Mouse (Mus musculus) kidney, adult 8-10 months (tissue): ENCODE measurements around the gene 1110032A03Rik.

Source experiments
- DNase-seq, 2 experiments: peaks; one replicate each; pipeline ENCODE4 v3.0.0; 2022

Gene 1110032A03Rik

DNA sequence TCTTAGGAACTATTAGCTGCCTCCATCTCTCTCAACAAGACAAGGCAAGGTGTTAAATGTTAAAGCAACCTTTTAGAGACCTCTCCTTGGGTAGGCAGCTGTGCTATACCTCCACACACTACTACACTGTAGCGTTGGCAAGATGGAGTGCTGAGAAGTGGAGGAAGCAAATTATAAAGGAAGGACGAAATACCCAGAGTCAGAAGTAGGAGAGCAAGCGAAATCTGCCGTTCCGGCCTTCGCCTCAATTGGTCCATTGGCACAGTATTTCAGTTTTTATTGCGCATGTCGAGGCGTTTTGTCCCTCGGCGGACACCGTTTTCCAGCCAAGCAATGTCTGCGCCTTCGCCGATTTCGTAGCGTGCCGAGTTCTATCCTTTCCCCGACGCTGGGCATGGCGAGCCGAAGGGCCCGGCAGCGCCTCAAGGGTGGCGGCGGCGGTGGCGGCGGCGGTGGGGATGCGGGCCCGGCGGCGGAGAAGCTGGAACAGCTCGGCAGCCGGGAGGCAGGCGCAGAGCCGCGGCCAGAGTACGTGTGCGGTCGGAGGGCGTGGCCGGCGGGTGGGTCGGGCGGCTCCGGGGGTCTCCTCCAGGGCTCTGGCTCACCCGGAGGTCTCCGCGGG, at the start of gene 1110032A03Rik, which contains the start of gene Alg9:
1110032A03Rik (minus strand) TSS at position 530 of the 622 bp plus-strand sequence.
Alg9 (plus strand) TSS at position 29 of the 622 bp plus-strand sequence.
- peak; percentile 75 to 87 for DNase-seq

- DNase-seq: no peak
Measured at GRCm38 (mm10) chr9:50823779-50824453, 48.6 kb upstream of the 1110032A03Rik start.

GRCm38 (mm10) chr9:50822216-50822615, 46.9 kb upstream of the 1110032A03Rik start:
- no peak for DNase-seq

- DNase-seq: no peak
Measured at GRCm38 (mm10) chr9:50821651-50822050, 46.3 kb upstream of the 1110032A03Rik start.

GRCm38 (mm10) chr9:50819716-50820115, 44.4 kb upstream of the 1110032A03Rik start:
- no peak for DNase-seq

DNA sequence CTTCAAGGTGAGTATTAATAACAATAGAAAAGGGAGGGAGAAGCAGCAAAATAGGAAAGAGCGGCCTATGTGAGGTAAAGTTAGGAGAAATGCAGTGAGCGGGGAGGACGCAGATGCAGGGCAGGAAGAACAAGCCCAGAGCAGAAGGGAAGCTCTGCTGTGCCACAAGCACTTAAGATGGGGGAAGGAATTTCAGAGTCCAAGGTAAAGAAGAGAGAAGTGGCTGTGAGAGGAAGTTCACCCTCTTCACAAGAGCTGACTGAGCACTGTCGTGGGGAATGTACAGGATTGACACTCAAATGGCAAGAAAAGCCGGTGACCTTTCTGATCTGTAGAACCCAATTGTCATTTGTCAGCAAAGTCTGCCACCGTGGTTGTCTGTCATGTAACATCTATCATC, 42.7 kb upstream of the 1110032A03Rik start:
- no peak for DNase-seq

GRCm38 (mm10) chr9:50816512-50816911, 41.2 kb upstream of the 1110032A03Rik start:
- DNase-seq: no peak

DNA sequence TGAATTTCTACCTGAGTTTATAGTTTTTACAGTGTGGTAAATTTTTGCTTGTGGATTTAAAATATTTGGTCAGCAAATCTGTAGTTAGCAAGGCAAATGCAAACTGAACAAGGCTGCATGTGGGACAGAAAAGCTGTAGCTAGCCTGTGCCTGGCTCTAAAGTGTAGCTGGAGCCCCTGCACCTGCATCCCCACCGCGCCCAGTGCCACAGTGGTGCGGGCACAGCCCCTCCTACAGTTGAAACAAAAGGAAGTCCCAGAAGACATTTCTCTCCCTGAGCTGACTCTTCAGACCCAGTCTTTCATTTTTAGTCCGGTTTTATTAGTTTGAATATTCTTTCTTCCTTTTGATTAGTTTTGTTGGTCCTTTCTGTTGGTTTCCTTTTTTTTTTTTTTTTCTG, 40.3 kb upstream of the 1110032A03Rik start:
- no peak for DNase-seq

DNA sequence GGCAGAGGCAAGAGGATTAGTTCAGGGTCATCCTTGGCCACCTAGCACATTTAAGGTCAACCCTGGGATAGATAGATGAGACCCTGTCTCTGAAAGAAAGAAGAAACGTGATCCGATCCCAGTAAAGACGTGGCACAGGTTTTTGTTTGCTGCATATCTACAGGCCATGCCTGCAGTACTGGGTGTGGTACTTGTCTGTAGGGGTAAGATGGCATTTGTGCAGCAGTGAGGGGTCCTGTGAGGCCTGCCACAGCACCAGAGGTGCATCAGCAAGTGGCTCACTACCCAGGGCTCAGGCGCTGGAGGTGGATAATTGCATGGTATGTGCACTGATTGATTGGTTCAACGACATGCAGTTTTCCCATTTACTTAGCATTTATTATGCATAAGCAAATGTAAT, 38.5 kb upstream of the 1110032A03Rik start:
- no peak for DNase-seq

DNA sequence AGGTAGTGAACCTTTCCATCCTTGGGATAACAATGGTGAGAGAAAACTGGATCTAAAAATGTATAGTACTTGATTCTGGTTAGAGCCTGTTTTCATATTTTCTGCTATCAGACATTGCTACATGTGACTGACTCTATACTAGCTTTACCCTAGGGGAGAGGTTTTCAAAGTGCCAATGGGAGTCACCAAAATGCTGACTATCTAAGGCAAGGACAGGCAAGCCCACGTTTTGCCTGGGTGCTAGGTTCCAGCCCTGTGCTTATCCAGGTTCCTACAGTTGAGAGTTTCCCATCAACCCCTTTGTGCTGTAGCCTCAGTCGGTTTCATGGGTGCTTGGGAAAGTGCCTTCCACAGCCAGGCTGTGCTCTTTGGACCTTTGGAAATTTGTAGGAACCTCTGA, 36.4 kb upstream of the 1110032A03Rik start:
- DNase-seq: no peak

GRCm38 (mm10) chr9:50811187-50811586, 35.9 kb upstream of the 1110032A03Rik start:
- no peak for DNase-seq

DNA sequence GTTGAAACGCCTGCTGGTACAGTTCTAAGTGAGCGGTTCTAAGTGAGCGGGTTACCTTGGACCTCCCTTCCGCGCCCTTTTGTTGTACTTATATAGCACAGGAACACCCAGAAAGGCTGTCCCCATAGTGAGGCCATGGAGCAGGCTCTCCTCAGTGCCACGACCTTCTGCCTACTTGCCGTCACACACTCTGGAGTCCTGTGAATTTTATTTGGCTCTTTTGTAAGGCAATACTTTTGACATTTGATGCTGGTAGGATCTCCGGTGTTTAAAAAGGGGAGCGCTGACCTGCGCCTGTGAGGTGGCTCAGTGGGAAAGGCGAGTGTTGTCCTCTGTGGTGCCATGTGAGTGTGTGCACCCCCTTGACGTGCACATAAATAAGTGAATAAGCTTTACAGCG, 33.8 kb upstream of the 1110032A03Rik start:
- DNase-seq: no peak

- DNase-seq: peak; percentile 28 to 61
Measured at GRCm38 (mm10) chr9:50808471-50808870, 33.2 kb upstream of the 1110032A03Rik start.

DNA sequence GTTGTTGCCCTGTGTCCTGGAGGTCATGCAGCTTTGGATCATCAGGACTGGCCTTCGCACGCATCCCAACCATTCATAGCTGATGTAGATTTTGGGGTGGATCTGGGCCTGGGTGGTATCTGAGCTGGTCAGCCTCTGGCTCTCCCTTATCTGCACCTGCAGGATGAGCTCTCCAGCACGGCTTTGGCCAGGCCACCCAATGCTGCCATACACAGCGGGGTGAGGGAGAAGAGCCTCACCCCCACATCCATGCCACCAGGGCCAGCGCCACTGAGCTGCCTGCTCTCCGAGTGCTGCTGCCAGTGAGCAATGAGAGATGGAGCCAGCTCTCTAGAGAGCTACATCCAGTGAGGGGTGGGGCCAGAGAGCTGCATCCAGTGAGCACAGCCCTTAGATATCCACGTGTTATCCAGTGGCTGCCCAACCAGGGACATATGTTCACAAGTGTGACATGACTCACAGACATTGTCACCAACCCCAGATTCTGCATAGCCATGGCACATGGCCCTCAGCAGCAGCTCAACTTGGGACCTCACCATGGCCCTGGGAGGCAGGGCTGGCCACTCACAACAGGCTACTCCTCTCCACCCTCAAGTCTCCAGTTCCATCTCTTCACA, 27.8 kb upstream of the 1110032A03Rik start:
- no peak for DNase-seq

DNA sequence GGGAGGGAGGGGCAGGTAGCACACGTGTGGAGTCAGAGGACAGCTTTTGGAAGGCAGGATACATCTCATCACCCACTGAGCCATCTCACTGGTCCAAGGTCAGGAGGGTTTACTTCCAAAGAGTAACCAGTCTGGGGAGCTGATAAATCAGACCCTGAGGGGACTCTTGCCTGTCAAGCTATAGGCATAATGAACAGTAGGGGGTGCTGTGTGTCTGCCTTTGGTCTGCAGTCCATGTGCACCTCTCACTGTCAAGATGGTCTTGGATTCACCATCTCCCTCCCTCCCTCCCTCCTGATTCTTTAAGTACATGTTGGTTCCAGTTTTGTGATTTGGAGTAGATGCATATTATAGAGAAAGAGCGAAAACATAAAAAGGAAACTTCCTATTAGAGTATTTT, 25.7 kb upstream of the 1110032A03Rik start:
- peak; percentile 33 to 44 for DNase-seq

DNA sequence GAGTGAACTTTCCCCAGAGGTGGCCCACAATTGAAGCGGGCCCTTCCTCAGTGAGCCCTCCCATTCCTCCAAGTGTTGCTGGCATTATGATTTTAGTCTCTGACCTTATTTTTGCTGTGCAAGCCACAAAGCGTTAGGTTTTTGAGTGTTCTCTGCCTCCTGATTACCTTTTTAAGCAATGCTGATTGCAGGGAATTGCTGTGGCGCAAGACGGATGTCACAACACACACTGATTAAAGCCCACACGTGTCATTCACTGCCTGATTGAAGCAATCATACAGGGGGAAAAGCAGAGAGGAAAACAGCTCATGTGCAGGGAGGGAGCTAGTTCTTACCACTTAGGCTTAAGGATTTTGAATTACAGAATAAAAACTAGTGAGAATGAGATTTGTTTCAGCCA, 23.0 kb upstream of the 1110032A03Rik start:
- DNase-seq: no peak

GRCm38 (mm10) chr9:50797641-50798040, 22.3 kb upstream of the 1110032A03Rik start:
- no peak for DNase-seq

GRCm38 (mm10) chr9:50796776-50797175, 21.5 kb upstream of the 1110032A03Rik start:
- DNase-seq: peak; percentile 30 to 31

- DNase-seq: no peak
Measured at GRCm38 (mm10) chr9:50795266-50795665, 19.9 kb upstream of the 1110032A03Rik start.

GRCm38 (mm10) chr9:50782155-50782554, 6.8 kb upstream of the 1110032A03Rik start:
- peak in 1 of 2 experiments; percentile 52 for DNase-seq

GRCm38 (mm10) chr9:50776162-50776760, 941 bp upstream of the 1110032A03Rik start:
- no peak for DNase-seq

GRCm38 (mm10) chr9:50775662-50776126, 374 bp upstream of the 1110032A03Rik start:
- DNase-seq: no peak

GRCm38 (mm10) chr9:50774026-50774462, 1.3 kb downstream of the 1110032A03Rik start:
- DNase-seq: no peak
